Mouse (Mus musculus): ENCODE data around the gene Slc35f1. TPM values are rescaled to one million over a fixed set of nuclear protein-coding genes. Genes with fewer than 3 reads are reported as not detected.
A peak's percentile ranks its signal among the peaks of the same experiment; 100 is the strongest.

Gene Slc35f1
- polyA plus RNA-seq, 1 experiment from 2014 or later = 10.8 TPM

DNA sequence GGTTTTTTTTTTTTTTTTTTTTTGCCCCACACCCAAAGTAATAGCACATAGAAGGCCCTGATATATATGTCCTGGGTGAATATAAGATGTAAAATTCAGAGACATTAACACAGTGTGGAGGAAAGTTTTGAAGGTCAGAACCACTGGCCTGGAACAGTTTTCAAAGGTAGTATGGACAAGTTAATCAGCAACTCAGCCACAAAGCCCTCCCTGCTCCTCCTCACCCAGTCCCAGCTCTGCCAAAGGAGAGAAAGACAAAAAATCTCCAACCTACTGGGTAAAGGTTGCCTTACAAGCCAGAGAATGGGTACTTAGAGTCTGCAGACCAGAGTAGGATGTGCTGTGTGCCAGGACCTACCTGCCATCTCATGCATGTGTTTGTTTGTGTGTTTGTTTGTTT is 372.4 kb downstream of the Slc35f1 start:
- H3K9me3 ChIP-seq (ENCODE audit: control insufficient read depth, low read length) = no peaks in the 10 kb centered on the region
- no peak overlapping the region for H3K9ac ChIP-seq (ENCODE audit: low read depth, low read length)
- H3K27me3 ChIP-seq (ENCODE audit: control insufficient read depth, insufficient read depth, low read length) = no peaks in the 10 kb centered on the region
- DNase-seq (ENCODE audit: low spot score) = no peak
- no peaks in the 10 kb centered on the region for H3K36me3 ChIP-seq (ENCODE audit: control insufficient read depth, insufficient read depth, low read length)
- no peak overlapping the region for H3K4me3 ChIP-seq (ENCODE audit: low read depth, low read length)
- ATAC-seq (ENCODE audit: low FRiP score) = no peak
- H3K4me2 ChIP-seq (replicated peaks; ENCODE audit: low read depth, low read length) = no peak overlapping the region
- no peak overlapping the region for H3K27ac ChIP-seq (ENCODE audit: low read depth, low read length)
- no peaks in the 10 kb centered on the region for H3K4me1 ChIP-seq (replicated peaks; ENCODE audit: control insufficient read depth, insufficient read depth, low read length)

DNA sequence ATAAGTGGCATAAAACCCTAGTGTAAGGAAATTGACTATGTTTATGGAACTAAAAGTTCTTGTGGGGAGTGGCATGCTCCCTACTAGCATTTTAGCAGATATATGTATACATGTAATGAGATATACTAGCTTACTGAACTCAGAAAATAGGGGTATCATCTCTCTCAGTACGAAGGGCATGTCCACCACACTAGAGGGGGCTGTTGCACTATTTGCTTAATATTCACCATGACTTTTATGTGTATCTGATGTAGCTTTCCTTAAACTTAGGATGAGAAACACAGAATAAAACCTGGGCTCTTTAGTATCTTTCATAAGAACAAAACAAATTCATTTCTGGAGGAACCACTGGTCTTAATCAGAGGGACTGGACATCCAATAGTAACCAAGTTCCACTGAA is 397.5 kb downstream of the Slc35f1 start:
- DNase-seq (ENCODE audit: low spot score) (peak; percentile 14), ATAC-seq (ENCODE audit: low FRiP score) (no peak)
- no peaks in the 10 kb centered on the region for H3K9me3 ChIP-seq (ENCODE audit: control insufficient read depth, low read length)
- no peak overlapping the region for H3K27ac ChIP-seq (ENCODE audit: low read depth, low read length)
- H3K4me2 ChIP-seq (replicated peaks; ENCODE audit: low read depth, low read length) = no peak overlapping the region
- H3K9ac ChIP-seq (ENCODE audit: low read depth, low read length) = no peak overlapping the region
- H3K4me3 ChIP-seq (ENCODE audit: low read depth, low read length) = no peak overlapping the region
- H3K4me1 ChIP-seq (replicated peaks; ENCODE audit: control insufficient read depth, insufficient read depth, low read length) = no peaks in the 10 kb centered on the region
- H3K27me3 ChIP-seq (ENCODE audit: control insufficient read depth, insufficient read depth, low read length) = no peaks in the 10 kb centered on the region
- no peaks in the 10 kb centered on the region for H3K36me3 ChIP-seq (ENCODE audit: control insufficient read depth, insufficient read depth, low read length)
- WGBS = 78% methylated on average over 1 of the region's 1 CpGs

DNA sequence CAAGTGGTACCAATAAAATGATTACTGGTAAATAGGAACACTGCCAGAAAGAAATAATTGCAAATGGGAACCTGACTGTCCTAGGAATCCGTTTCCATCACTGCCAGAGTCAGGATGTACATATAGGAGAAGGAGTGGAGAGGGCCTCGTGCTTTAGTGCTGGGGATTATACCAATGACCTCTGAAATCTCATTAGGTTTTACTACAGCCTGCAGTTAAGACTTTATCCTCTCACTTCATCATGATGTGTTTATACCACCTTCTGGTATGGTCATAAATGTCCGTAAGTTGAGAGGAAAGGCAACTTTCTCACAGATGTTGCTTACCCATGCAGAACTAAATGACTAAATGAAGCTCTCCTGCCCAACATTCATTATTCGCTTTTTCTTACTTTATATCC is 401.2 kb downstream of the Slc35f1 start:
- Histone ChIP-seq H3K27ac (ENCODE audit: low read depth, low read length) (no peak overlapping the region), H3K9me3 (ENCODE audit: control insufficient read depth, low read length) (no peaks in the 10 kb centered on the region), H3K4me2 (replicated peaks; ENCODE audit: low read depth, low read length) (no peak overlapping the region), H3K36me3 (ENCODE audit: control insufficient read depth, insufficient read depth, low read length) (no peaks in the 10 kb centered on the region), H3K4me1 (replicated peaks; ENCODE audit: control insufficient read depth, insufficient read depth, low read length) (no peaks in the 10 kb centered on the region), H3K9ac (ENCODE audit: low read depth, low read length) (no peak overlapping the region), H3K4me3 (ENCODE audit: low read depth, low read length) (no peak overlapping the region), H3K27me3 (ENCODE audit: control insufficient read depth, insufficient read depth, low read length) (no peaks in the 10 kb centered on the region)
- ATAC-seq (ENCODE audit: low FRiP score) (no peak), DNase-seq (ENCODE audit: low spot score) (no peak)
- WGBS = 87% methylated on average over 4 of the region's 4 CpGs

- no peaks in the 10 kb centered on the region for H3K4me1 ChIP-seq (replicated peaks; ENCODE audit: control insufficient read depth, insufficient read depth, low read length)
- H3K27ac ChIP-seq (ENCODE audit: low read depth, low read length) = no peak overlapping the region
- DNase-seq (ENCODE audit: low spot score) (no peak), ATAC-seq (ENCODE audit: low FRiP score) (no peak)
- no peaks in the 10 kb centered on the region for H3K36me3 ChIP-seq (ENCODE audit: control insufficient read depth, insufficient read depth, low read length)
- H3K4me2 ChIP-seq (replicated peaks; ENCODE audit: low read depth, low read length) = no peak overlapping the region
- no peaks in the 10 kb centered on the region for H3K9me3 ChIP-seq (ENCODE audit: control insufficient read depth, low read length)
- no peak overlapping the region for H3K9ac ChIP-seq (ENCODE audit: low read depth, low read length)
- no peak overlapping the region for H3K4me3 ChIP-seq (ENCODE audit: low read depth, low read length)
- 80% methylated on average over 3 of the region's 3 CpGs for WGBS
- no peaks in the 10 kb centered on the region for H3K27me3 ChIP-seq (ENCODE audit: control insufficient read depth, insufficient read depth, low read length)
Observed at GRCm38 (mm10) chr10:53096446-53096845, 406.1 kb downstream of the Slc35f1 start.

DNA sequence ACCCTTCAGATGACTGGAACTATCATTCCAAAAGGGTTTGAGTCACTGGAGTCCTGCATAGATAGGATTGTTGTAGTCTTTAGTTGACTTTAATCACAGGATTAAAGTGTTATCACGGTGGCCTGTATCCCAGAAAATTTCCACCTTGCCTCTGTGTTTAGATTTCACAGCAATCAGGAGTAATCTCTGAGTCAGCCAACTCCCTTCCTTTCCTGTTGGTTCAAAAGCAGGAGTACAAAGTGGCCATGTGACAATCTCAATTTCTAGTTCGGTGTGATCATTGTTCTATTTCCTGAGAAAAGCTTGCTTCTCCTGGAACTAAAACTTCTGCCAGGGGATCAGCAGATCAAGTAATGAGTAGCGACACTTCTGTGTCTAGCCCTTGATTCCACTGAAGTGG is 410.5 kb downstream of the Slc35f1 start:
- no peak for ATAC-seq (ENCODE audit: low FRiP score)
- Histone ChIP-seq H3K9me3 (ENCODE audit: control insufficient read depth, low read length) (no peaks in the 10 kb centered on the region), H3K4me1 (replicated peaks; ENCODE audit: control insufficient read depth, insufficient read depth, low read length) (no peaks in the 10 kb centered on the region), H3K27ac (ENCODE audit: low read depth, low read length) (no peak overlapping the region), H3K27me3 (ENCODE audit: control insufficient read depth, insufficient read depth, low read length) (no peaks in the 10 kb centered on the region), H3K4me2 (replicated peaks; ENCODE audit: low read depth, low read length) (no peak overlapping the region), H3K4me3 (ENCODE audit: low read depth, low read length) (no peak overlapping the region), H3K36me3 (ENCODE audit: control insufficient read depth, insufficient read depth, low read length) (no peaks in the 10 kb centered on the region), H3K9ac (ENCODE audit: low read depth, low read length) (no peak overlapping the region)
- WGBS = 92% methylated on average over 3 of the region's 3 CpGs
- no peak for DNase-seq (ENCODE audit: low spot score)

DNA sequence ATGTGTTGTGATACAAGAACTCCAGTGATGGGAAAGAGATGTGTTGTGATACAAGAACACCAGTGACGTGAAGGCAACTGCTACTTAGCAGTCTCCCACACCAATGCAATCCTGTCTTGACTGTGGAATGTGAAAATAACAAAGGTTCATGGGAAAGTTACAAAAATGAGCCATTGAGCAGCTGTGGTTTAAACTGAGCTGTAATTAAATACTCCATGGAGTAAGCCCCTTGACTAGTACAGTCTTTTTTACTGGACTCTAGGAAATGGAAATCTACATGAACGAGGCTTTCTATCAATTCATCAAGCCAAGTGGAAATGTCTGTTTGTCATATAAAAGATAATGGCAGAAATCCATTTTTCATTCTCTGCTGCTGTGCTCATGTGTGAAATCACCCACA is 411.1 kb downstream of the Slc35f1 start:
- H3K36me3 ChIP-seq (ENCODE audit: control insufficient read depth, insufficient read depth, low read length) = no peaks in the 10 kb centered on the region
- no peak overlapping the region for H3K27ac ChIP-seq (ENCODE audit: low read depth, low read length)
- no peak overlapping the region for H3K4me2 ChIP-seq (replicated peaks; ENCODE audit: low read depth, low read length)
- WGBS = 75% methylated on average over 2 of the region's 2 CpGs
- DNase-seq (ENCODE audit: low spot score) (no peak), ATAC-seq (ENCODE audit: low FRiP score) (no peak)
- no peaks in the 10 kb centered on the region for H3K27me3 ChIP-seq (ENCODE audit: control insufficient read depth, insufficient read depth, low read length)
- H3K9me3 ChIP-seq (ENCODE audit: control insufficient read depth, low read length) = no peaks in the 10 kb centered on the region
- H3K4me3 ChIP-seq (ENCODE audit: low read depth, low read length) = no peak overlapping the region
- no peak overlapping the region for H3K9ac ChIP-seq (ENCODE audit: low read depth, low read length)
- H3K4me1 ChIP-seq (replicated peaks; ENCODE audit: control insufficient read depth, insufficient read depth, low read length) = no peaks in the 10 kb centered on the region

GRCm38 (mm10) chr10:53102423-53102822 is 412.1 kb downstream of the Slc35f1 start:
- Histone ChIP-seq H3K36me3 (ENCODE audit: control insufficient read depth, insufficient read depth, low read length) (no peaks in the 10 kb centered on the region), H3K4me3 (ENCODE audit: low read depth, low read length) (no peak overlapping the region), H3K9me3 (ENCODE audit: control insufficient read depth, low read length) (no peaks in the 10 kb centered on the region), H3K27ac (ENCODE audit: low read depth, low read length) (no peak overlapping the region), H3K27me3 (ENCODE audit: control insufficient read depth, insufficient read depth, low read length) (no peaks in the 10 kb centered on the region), H3K4me2 (replicated peaks; ENCODE audit: low read depth, low read length) (no peak overlapping the region), H3K9ac (ENCODE audit: low read depth, low read length) (no peak overlapping the region), H3K4me1 (replicated peaks; ENCODE audit: control insufficient read depth, insufficient read depth, low read length) (no peaks in the 10 kb centered on the region)
- WGBS = 87% methylated on average over 2 of the region's 2 CpGs
- DNase-seq (ENCODE audit: low spot score) (no peak), ATAC-seq (ENCODE audit: low FRiP score) (no peak)

DNA sequence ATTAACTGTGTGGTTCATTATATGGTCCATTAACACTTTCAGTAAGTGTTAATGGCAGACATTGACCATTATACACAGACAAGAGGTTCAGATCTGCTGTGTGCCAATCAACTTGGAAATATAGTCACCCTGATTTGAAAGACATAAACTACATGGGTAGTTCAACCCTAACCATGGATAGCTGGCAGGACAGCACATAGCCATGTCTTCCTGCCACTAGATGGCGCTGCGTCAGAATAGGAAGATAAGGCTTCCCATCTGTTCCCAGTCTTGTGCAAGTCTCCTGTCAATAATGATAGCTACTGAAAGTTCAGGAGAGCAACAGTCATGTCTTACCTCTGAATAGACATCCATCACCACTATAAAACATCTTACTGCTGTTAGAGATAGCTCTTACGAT is 424.7 kb downstream of the Slc35f1 start:
- H3K27me3 ChIP-seq (ENCODE audit: control insufficient read depth, insufficient read depth, low read length) = no peaks in the 10 kb centered on the region
- no peak overlapping the region for H3K9ac ChIP-seq (ENCODE audit: low read depth, low read length)
- H3K4me3 ChIP-seq (ENCODE audit: low read depth, low read length) = no peak overlapping the region
- DNase-seq (ENCODE audit: low spot score) = peak; percentile 69
- no peaks in the 10 kb centered on the region for H3K9me3 ChIP-seq (ENCODE audit: control insufficient read depth, low read length)
- WGBS = 25% methylated on average over 3 of the region's 3 CpGs
- no peak overlapping the region for H3K27ac ChIP-seq (ENCODE audit: low read depth, low read length)
- no peaks in the 10 kb centered on the region for H3K36me3 ChIP-seq (ENCODE audit: control insufficient read depth, insufficient read depth, low read length)
- H3K4me2 ChIP-seq (replicated peaks; ENCODE audit: low read depth, low read length) = no peak overlapping the region
- H3K4me1 ChIP-seq (replicated peaks; ENCODE audit: control insufficient read depth, insufficient read depth, low read length) = no peaks in the 10 kb centered on the region
- ATAC-seq (ENCODE audit: low FRiP score) = peak; percentile 67; the same call in 1 of the 2 replicates

- no peak overlapping the region for H3K27ac ChIP-seq (ENCODE audit: low read depth, low read length)
- WGBS = 88% methylated on average over 7 of the region's 7 CpGs
- ATAC-seq (ENCODE audit: low FRiP score) = no peak
- H3K4me2 ChIP-seq (replicated peaks; ENCODE audit: low read depth, low read length) = no peak overlapping the region
- no peaks in the 10 kb centered on the region for H3K27me3 ChIP-seq (ENCODE audit: control insufficient read depth, insufficient read depth, low read length)
- no peaks in the 10 kb centered on the region for H3K4me1 ChIP-seq (replicated peaks; ENCODE audit: control insufficient read depth, insufficient read depth, low read length)
- H3K36me3 ChIP-seq (ENCODE audit: control insufficient read depth, insufficient read depth, low read length) = no peaks in the 10 kb centered on the region
- H3K4me3 ChIP-seq (ENCODE audit: low read depth, low read length) = no peak overlapping the region
- H3K9me3 ChIP-seq (ENCODE audit: control insufficient read depth, low read length) = no peaks in the 10 kb centered on the region
- no peak for DNase-seq (ENCODE audit: low spot score)
- no peak overlapping the region for H3K9ac ChIP-seq (ENCODE audit: low read depth, low read length)
Observed at GRCm38 (mm10) chr10:53115673-53116398, 425.5 kb downstream of the Slc35f1 start.
